Comparison of ENCODE assay signal across 7 mouse cellular contexts in genomic region chr4:98107936-98108675, GRCm38 (mm10).
A peak's percentile ranks its signal among the peaks of the same experiment; 100 is the strongest.
DNase-seq lines count a peak whose midpoint lies in the region; ATAC-seq lines count a peak whose summit lies in the region.

No protein-coding gene starts in this region.

- no peaks in the 10 kb centered on the region for H3K9me3 ChIP-seq in liver, embryonic 11.5 days (ENCODE audit: control insufficient read depth, low read length)
- no peaks in the 10 kb centered on the region for H3K9me3 ChIP-seq in liver, embryonic 12.5 days (replicated peaks)
- no peaks in the 10 kb centered on the region for H3K9me3 ChIP-seq in forebrain, embryonic 16.5 days (ENCODE audit: control insufficient read depth, low read length)
- no peaks in the 10 kb centered on the region for H3K9me3 ChIP-seq in limb, embryonic 11.5 days (ENCODE audit: control insufficient read depth, low read length)
- H3K9me3 ChIP-seq in stomach, embryonic 15.5 days = no peaks in the 10 kb centered on the region

- no peaks in the 10 kb centered on the region for H3K36me3 ChIP-seq in liver, embryonic 11.5 days (ENCODE audit: control insufficient read depth, insufficient read depth, low read length)
- no peaks in the 10 kb centered on the region for H3K36me3 ChIP-seq in liver, embryonic 12.5 days
- H3K36me3 ChIP-seq in forebrain, embryonic 16.5 days (ENCODE audit: control insufficient read depth, insufficient read depth) = no peaks in the 10 kb centered on the region
- no peaks in the 10 kb centered on the region for H3K36me3 ChIP-seq in limb, embryonic 11.5 days (ENCODE audit: control insufficient read depth, insufficient read depth, low read length)
- H3K36me3 ChIP-seq in stomach, embryonic 15.5 days = no peaks in the 10 kb centered on the region

- 36% methylated on average over 9 of the region's 9 CpGs for WGBS in liver, embryonic 11.5 days
- WGBS in liver, embryonic 12.5 days (ENCODE audit: insufficient replicate concordance) = 37% methylated on average over 9 of the region's 9 CpGs
- 2% methylated on average over 9 of the region's 9 CpGs for WGBS in forebrain, embryonic 16.5 days
- 6% methylated on average over 9 of the region's 9 CpGs for WGBS in limb, embryonic 11.5 days
- WGBS in stomach, embryonic 15.5 days = 7% methylated on average over 9 of the region's 9 CpGs

- H3K9ac ChIP-seq in liver, embryonic 11.5 days (ENCODE audit: low read depth, low read length) = no peak overlapping the region
- H3K9ac ChIP-seq in liver, embryonic 12.5 days = no peak overlapping the region
- no peak overlapping the region for H3K9ac ChIP-seq in forebrain, embryonic 16.5 days (replicated peaks; ENCODE audit: low read depth, low read length)
- H3K9ac ChIP-seq in limb, embryonic 11.5 days (ENCODE audit: low read length) = no peak overlapping the region
- no peak overlapping the region for H3K9ac ChIP-seq in stomach, embryonic 15.5 days

- no peak overlapping the region for H3K4me2 ChIP-seq in liver, embryonic 11.5 days
- no peak overlapping the region for H3K4me2 ChIP-seq in liver, embryonic 12.5 days
- H3K4me2 ChIP-seq in forebrain, embryonic 16.5 days (ENCODE audit: low read length) = peak overlapping the region; percentile 6; the same call in 1 of the 2 replicates
- H3K4me2 ChIP-seq in limb, embryonic 11.5 days (ENCODE audit: low read depth, severe bottlenecking) = no peak overlapping the region
- peak overlapping the region; percentile 13 for H3K4me2 ChIP-seq in stomach, embryonic 15.5 days

- peak overlapping the region; percentile 30; the same call in 1 of the 2 replicates for H3K27ac ChIP-seq in liver, embryonic 11.5 days (ENCODE audit: low read depth, low read length)
- H3K27ac ChIP-seq in liver, embryonic 12.5 days = no peak overlapping the region
- peak overlapping the region; percentile 80 for H3K27ac ChIP-seq in forebrain, embryonic 16.5 days (ENCODE audit: low read length)
- peak overlapping the region; percentile 94 for H3K27ac ChIP-seq in limb, embryonic 11.5 days (replicated peaks; ENCODE audit: low read depth, low read length)
- H3K27ac ChIP-seq in stomach, embryonic 15.5 days = peak overlapping the region; percentile 82

- no peak for ATAC-seq in liver, embryonic 11.5 days (replicated peaks; ENCODE audit: low FRiP score)
- ATAC-seq in liver, embryonic 12.5 days = no peak
- ATAC-seq in forebrain, embryonic 16.5 days = no peak
- no peak for ATAC-seq in limb, embryonic 11.5 days (ENCODE audit: insufficient number of reproducible peaks, low FRiP score, low TSS enrichment, low read depth)
- no peak for ATAC-seq in stomach, embryonic 15.5 days (ENCODE audit: insufficient read depth, low FRiP score, low read depth)
- no peak for ATAC-seq in frontal cortex, adult (ENCODE audit: low TSS enrichment)

- peaks cover 5% of the 10 kb centered on the region; the same call in 1 of the 2 replicates for H3K27me3 ChIP-seq in liver, embryonic 11.5 days (replicated peaks; ENCODE audit: control insufficient read depth, insufficient read depth, low read length)
- peaks cover 28% of the 10 kb centered on the region; the same call in 1 of the 2 replicates for H3K27me3 ChIP-seq in liver, embryonic 12.5 days (replicated peaks)
- H3K27me3 ChIP-seq in forebrain, embryonic 16.5 days (replicated peaks; ENCODE audit: control insufficient read depth, insufficient read depth, low read length) = no peaks in the 10 kb centered on the region
- H3K27me3 ChIP-seq in limb, embryonic 11.5 days (ENCODE audit: control insufficient read depth, insufficient read depth, low read length) = no peaks in the 10 kb centered on the region
- H3K27me3 ChIP-seq in stomach, embryonic 15.5 days (replicated peaks) = no peaks in the 10 kb centered on the region

- no peak for DNase-seq in liver, embryonic 11.5 days (ENCODE audit: low spot score)
- DNase-seq in limb, embryonic 11.5 days (ENCODE audit: low spot score) = no peak
- DNase-seq in gastrocnemius, postnatal 4 days (ENCODE audit: low spot score in 2 of 2) = no peak

- no peak overlapping the region for H3K4me3 ChIP-seq in liver, embryonic 11.5 days (ENCODE audit: low read depth, low read length)
- no peak overlapping the region for H3K4me3 ChIP-seq in liver, embryonic 12.5 days
- no peak overlapping the region for H3K4me3 ChIP-seq in forebrain, embryonic 16.5 days (replicated peaks; ENCODE audit: low read length)
- no peak overlapping the region for H3K4me3 ChIP-seq in limb, embryonic 11.5 days (ENCODE audit: low read depth, low read length)
- H3K4me3 ChIP-seq in stomach, embryonic 15.5 days (replicated peaks) = no peak overlapping the region

- H3K4me1 ChIP-seq in liver, embryonic 11.5 days (replicated peaks; ENCODE audit: control insufficient read depth, insufficient read depth, low read length) = peaks cover 11% of the 10 kb centered on the region; the same call in 1 of the 2 replicates
- peaks cover 15% of the 10 kb centered on the region for H3K4me1 ChIP-seq in liver, embryonic 12.5 days
- peaks cover 38% of the 10 kb centered on the region for H3K4me1 ChIP-seq in forebrain, embryonic 16.5 days (replicated peaks; ENCODE audit: control insufficient read depth, insufficient read depth, low read length)
- H3K4me1 ChIP-seq in limb, embryonic 11.5 days (ENCODE audit: control insufficient read depth, insufficient read depth, low read length) = peaks cover 47% of the 10 kb centered on the region
- H3K4me1 ChIP-seq in stomach, embryonic 15.5 days = peaks cover 27% of the 10 kb centered on the region

Comparison
In these comparisons a context has a peak if more than half of its experiments do, and no peak if none do; other contexts are left out.
1. H3K4me2 ChIP-seq: peak in forebrain, embryonic 16.5 days (single experiment) and stomach, embryonic 15.5 days (single experiment); none in liver, embryonic 11.5 days (single experiment), liver, embryonic 12.5 days (single experiment) and limb, embryonic 11.5 days (single experiment).